Mouse (Mus musculus): ENCODE results near the gene Gm7534. TPM values are rescaled to one million over a fixed set of nuclear protein-coding genes. Genes with fewer than 3 reads are reported as not detected.
A peak's percentile ranks its signal among the peaks of the same experiment; 100 is the strongest.

Gm7534 gene
- 0.06 TPM in 1 of 2 replicates, not detected in the other for polyA plus RNA-seq (2014; fragmentation: Nextera tagmentation; extraction: Ambion mirVana)

- H3K9me3 ChIP-seq (ENCODE audit: control insufficient read depth, low read length) = no peaks in the 10 kb centered on the region
- no peak within 1 kb of the TSS for H3K4me2 ChIP-seq (replicated peaks; ENCODE audit: low read depth, low read length)
- ATAC-seq (ENCODE audit: low FRiP score) = no peak
- H3K36me3 ChIP-seq (ENCODE audit: control insufficient read depth, insufficient read depth, low read length) = no peaks in the 10 kb centered on the region
- H3K4me3 ChIP-seq (ENCODE audit: low read depth, low read length) = no peak within 1 kb of the TSS
- no peak within 1 kb of the TSS for H3K27ac ChIP-seq (ENCODE audit: low read depth, low read length)
- no peaks in the 10 kb centered on the region for H3K4me1 ChIP-seq (replicated peaks; ENCODE audit: control insufficient read depth, insufficient read depth, low read length)
- 90% methylated on average over 4 of the region's 4 CpGs for WGBS
- no peak for DNase-seq (ENCODE audit: low spot score)
- H3K9ac ChIP-seq (ENCODE audit: low read depth, low read length) = no peak within 1 kb of the TSS
- no peaks in the 10 kb centered on the region for H3K27me3 ChIP-seq (ENCODE audit: control insufficient read depth, insufficient read depth, low read length)
These were observed at the start of gene Gm7534 for GRCm38 (mm10) chr4:134202904-134203303. Gene Gm7534, minus strand, starts transcription at chr4:134203004.

- no peaks in the 10 kb centered on the region for H3K36me3 ChIP-seq (ENCODE audit: control insufficient read depth, insufficient read depth, low read length)
- H3K4me2 ChIP-seq (replicated peaks; ENCODE audit: low read depth, low read length) = peak overlapping the region; percentile 83
- no peak overlapping the region for H3K27ac ChIP-seq (ENCODE audit: low read depth, low read length)
- peaks cover 33% of the 10 kb centered on the region for H3K4me1 ChIP-seq (replicated peaks; ENCODE audit: control insufficient read depth, insufficient read depth, low read length)
- peak; percentile 55 for DNase-seq (ENCODE audit: low spot score)
- H3K27me3 ChIP-seq (ENCODE audit: control insufficient read depth, insufficient read depth, low read length) = peaks cover 51% of the 10 kb centered on the region
- ATAC-seq (ENCODE audit: low FRiP score) = no peak
- peak overlapping the region; percentile 48 for H3K4me3 ChIP-seq (ENCODE audit: low read depth, low read length)
- no peak overlapping the region for H3K9ac ChIP-seq (ENCODE audit: low read depth, low read length)
- 3% methylated on average over 22 of the region's 22 CpGs for WGBS
- no peaks in the 10 kb centered on the region for H3K9me3 ChIP-seq (ENCODE audit: control insufficient read depth, low read length)
These were observed 49.5 kb upstream of the Gm7534 start for GRCm38 (mm10) chr4:134252131-134252910.

- H3K36me3 ChIP-seq (ENCODE audit: control insufficient read depth, insufficient read depth, low read length) = no peaks in the 10 kb centered on the region
- peak; percentile 70 for DNase-seq (ENCODE audit: low spot score)
- H3K4me2 ChIP-seq (replicated peaks; ENCODE audit: low read depth, low read length) = peak overlapping the region; percentile 83
- H3K9me3 ChIP-seq (ENCODE audit: control insufficient read depth, low read length) = no peaks in the 10 kb centered on the region
- H3K27me3 ChIP-seq (ENCODE audit: control insufficient read depth, insufficient read depth, low read length) = peaks cover 51% of the 10 kb centered on the region
- WGBS = under 1% methylated on average over 88 of the region's 91 CpGs
- H3K27ac ChIP-seq (ENCODE audit: low read depth, low read length) = no peak overlapping the region
- peak overlapping the region; percentile 48 for H3K4me3 ChIP-seq (ENCODE audit: low read depth, low read length)
- H3K4me1 ChIP-seq (replicated peaks; ENCODE audit: control insufficient read depth, insufficient read depth, low read length) = peaks cover 27% of the 10 kb centered on the region
- peak; percentile 23; the same call in 1 of the 2 replicates for ATAC-seq (ENCODE audit: low FRiP score)
- H3K9ac ChIP-seq (ENCODE audit: low read depth, low read length) = peak overlapping the region; percentile 48
These were observed 48.7 kb upstream of the Gm7534 start for GRCm38 (mm10) chr4:134251241-134252130.

- Histone ChIP-seq H3K4me1 (replicated peaks; ENCODE audit: control insufficient read depth, insufficient read depth, low read length) (peaks cover 23% of the 10 kb centered on the region), H3K4me2 (replicated peaks; ENCODE audit: low read depth, low read length) (peak overlapping the region; percentile 83), H3K9me3 (ENCODE audit: control insufficient read depth, low read length) (no peaks in the 10 kb centered on the region), H3K4me3 (ENCODE audit: low read depth, low read length) (peak overlapping the region; percentile 48), H3K27me3 (ENCODE audit: control insufficient read depth, insufficient read depth, low read length) (peaks cover 51% of the 10 kb centered on the region), H3K9ac (ENCODE audit: low read depth, low read length) (no peak overlapping the region; the same call in 1 of the 2 replicates), H3K36me3 (ENCODE audit: control insufficient read depth, insufficient read depth, low read length) (no peaks in the 10 kb centered on the region), H3K27ac (ENCODE audit: low read depth, low read length) (no peak overlapping the region)
- ATAC-seq (ENCODE audit: low FRiP score) (no peak), DNase-seq (ENCODE audit: low spot score) (no peak)
- WGBS = 8% methylated on average over 10 of the region's 10 CpGs
These were observed 48.1 kb upstream of the Gm7534 start for GRCm38 (mm10) chr4:134250930-134251240.

- peaks cover 21% of the 10 kb centered on the region for H3K4me1 ChIP-seq (replicated peaks; ENCODE audit: control insufficient read depth, insufficient read depth, low read length)
- no peak overlapping the region for H3K9ac ChIP-seq (ENCODE audit: low read depth, low read length)
- peak overlapping the region; percentile 48 for H3K4me3 ChIP-seq (ENCODE audit: low read depth, low read length)
- WGBS = 5% methylated on average over 27 of the region's 27 CpGs
- no peaks in the 10 kb centered on the region for H3K9me3 ChIP-seq (ENCODE audit: control insufficient read depth, low read length)
- H3K4me2 ChIP-seq (replicated peaks; ENCODE audit: low read depth, low read length) = peak overlapping the region; percentile 83
- DNase-seq (ENCODE audit: low spot score) = peak; percentile 61
- peaks cover 51% of the 10 kb centered on the region for H3K27me3 ChIP-seq (ENCODE audit: control insufficient read depth, insufficient read depth, low read length)
- ATAC-seq (ENCODE audit: low FRiP score) = no peak
- H3K27ac ChIP-seq (ENCODE audit: low read depth, low read length) = no peak overlapping the region
- H3K36me3 ChIP-seq (ENCODE audit: control insufficient read depth, insufficient read depth, low read length) = no peaks in the 10 kb centered on the region
These were observed 47.5 kb upstream of the Gm7534 start for GRCm38 (mm10) chr4:134250116-134250929.

- peaks cover 21% of the 10 kb centered on the region for H3K4me1 ChIP-seq (replicated peaks; ENCODE audit: control insufficient read depth, insufficient read depth, low read length)
These were observed 46.8 kb upstream of the Gm7534 start for GRCm38 (mm10) chr4:134249651-134250050.

GRCm38 (mm10) chr4:134246719-134247258, 44.0 kb upstream of the Gm7534 start, which contains the start of gene Gm30191:
Gene Gm30191, plus strand, starts transcription at chr4:134246935.
- Histone ChIP-seq H3K9me3 (ENCODE audit: control insufficient read depth, low read length) (no peaks in the 10 kb centered on the region), H3K36me3 (ENCODE audit: control insufficient read depth, insufficient read depth, low read length) (no peaks in the 10 kb centered on the region), H3K27me3 (ENCODE audit: control insufficient read depth, insufficient read depth, low read length) (peaks cover 32% of the 10 kb centered on the region), H3K4me3 (ENCODE audit: low read depth, low read length) (peak within 1 kb of the TSS; percentile 84; the same call in 1 of the 2 replicates), H3K4me2 (replicated peaks; ENCODE audit: low read depth, low read length) (peak within 1 kb of the TSS; percentile 95), H3K27ac (ENCODE audit: low read depth, low read length) (no peak within 1 kb of the TSS), H3K9ac (ENCODE audit: low read depth, low read length) (peak within 1 kb of the TSS; percentile 44; the same call in 1 of the 2 replicates), H3K4me1 (replicated peaks; ENCODE audit: control insufficient read depth, insufficient read depth, low read length) (peaks cover 11% of the 10 kb centered on the region)
- ATAC-seq (ENCODE audit: low FRiP score) = no peak
- 72% methylated on average over 7 of the region's 7 CpGs for WGBS
- DNase-seq (ENCODE audit: low spot score) = no peak

More at GRCm38 (mm10) chr4:134249651-134250050, 46.8 kb upstream of the Gm7534 start:
- under 1% methylated on average over 29 of the region's 30 CpGs for WGBS
- Histone ChIP-seq H3K4me2 (replicated peaks; ENCODE audit: low read depth, low read length) (peak overlapping the region; percentile 47), H3K4me3 (ENCODE audit: low read depth, low read length) (peak overlapping the region; percentile 24), H3K9ac (ENCODE audit: low read depth, low read length) (no peak overlapping the region), H3K27me3 (ENCODE audit: control insufficient read depth, insufficient read depth, low read length) (peaks cover 45% of the 10 kb centered on the region), H3K27ac (ENCODE audit: low read depth, low read length) (no peak overlapping the region), H3K36me3 (ENCODE audit: control insufficient read depth, insufficient read depth, low read length) (no peaks in the 10 kb centered on the region), H3K9me3 (ENCODE audit: control insufficient read depth, low read length) (no peaks in the 10 kb centered on the region)
- peak; percentile 88 for DNase-seq (ENCODE audit: low spot score)
- peak; percentile 36; the same call in 1 of the 2 replicates for ATAC-seq (ENCODE audit: low FRiP score)

- ATAC-seq (ENCODE audit: low FRiP score) (no peak), DNase-seq (ENCODE audit: low spot score) (no peak)
- no peaks in the 10 kb centered on the region for H3K36me3 ChIP-seq (ENCODE audit: control insufficient read depth, insufficient read depth, low read length)
- no peak overlapping the region for H3K4me3 ChIP-seq (ENCODE audit: low read depth, low read length)
- H3K4me1 ChIP-seq (replicated peaks; ENCODE audit: control insufficient read depth, insufficient read depth, low read length) = peaks cover 7% of the 10 kb centered on the region
- WGBS = 31% methylated on average over 4 of the region's 4 CpGs
- no peaks in the 10 kb centered on the region for H3K9me3 ChIP-seq (ENCODE audit: control insufficient read depth, low read length)
- peak overlapping the region; percentile 1; the same call in 1 of the 2 replicates for H3K9ac ChIP-seq (ENCODE audit: low read depth, low read length)
- H3K4me2 ChIP-seq (replicated peaks; ENCODE audit: low read depth, low read length) = no peak overlapping the region
- H3K27ac ChIP-seq (ENCODE audit: low read depth, low read length) = no peak overlapping the region
- H3K27me3 ChIP-seq (ENCODE audit: control insufficient read depth, insufficient read depth, low read length) = peaks cover 27% of the 10 kb centered on the region
These were observed 43.5 kb upstream of the Gm7534 start for GRCm38 (mm10) chr4:134246256-134246655.

Measured in hindbrain, embryonic 11.5 days (tissue).